Mouse (Mus musculus): Measurements from ENCODE around the gene Clasp2.
"Not testable (repeated sequence)": the region's sequence is repeated elsewhere in the genome, so short reads cannot be mapped to it uniquely, and the experiment has no call there.

Clasp2 gene

GRCm38 (mm10) chr9:113755888-113756719 lies 14.8 kb downstream of the Clasp2 start:
- no peak for DNase-seq

- DNase-seq, result no peak
These were observed 17.2 kb downstream of the Clasp2 start for GRCm38 (mm10) chr9:113758472-113758871.

GRCm38 (mm10) chr9:113759684-113760083 lies 18.4 kb downstream of the Clasp2 start:
- no peak for DNase-seq

- DNase-seq, result no peak
These were observed 21.1 kb downstream of the Clasp2 start for GRCm38 (mm10) chr9:113762389-113762788.

GRCm38 (mm10) chr9:113763123-113763522 lies 21.9 kb downstream of the Clasp2 start:
- no peak for DNase-seq

- no peak for DNase-seq
These were observed 29.4 kb downstream of the Clasp2 start for GRCm38 (mm10) chr9:113770640-113771039.

- no peak for DNase-seq
These were observed 39.6 kb downstream of the Clasp2 start for GRCm38 (mm10) chr9:113780863-113781262.

- no peak for DNase-seq
These were observed 41.2 kb downstream of the Clasp2 start for GRCm38 (mm10) chr9:113782362-113783005.

GRCm38 (mm10) chr9:113783674-113784073 lies 42.4 kb downstream of the Clasp2 start:
- DNase-seq, result no peak

- DNase-seq, result not testable (repeated sequence)
These were observed 48.0 kb downstream of the Clasp2 start for GRCm38 (mm10) chr9:113789283-113789682.

- peak; percentile 77 for DNase-seq
These were observed 51.6 kb downstream of the Clasp2 start for GRCm38 (mm10) chr9:113792651-113793512.

GRCm38 (mm10) chr9:113793513-113793905 lies 52.2 kb downstream of the Clasp2 start:
- DNase-seq, result no peak

- no peak for DNase-seq
These were observed 52.7 kb downstream of the Clasp2 start for GRCm38 (mm10) chr9:113793966-113794365.

- DNase-seq, result no peak
These were observed 55.9 kb downstream of the Clasp2 start for GRCm38 (mm10) chr9:113797206-113797605.

GRCm38 (mm10) chr9:113800671-113801070 lies 59.4 kb downstream of the Clasp2 start:
- no peak for DNase-seq

GRCm38 (mm10) chr9:113802734-113803133 lies 61.5 kb downstream of the Clasp2 start:
- no peak for DNase-seq

- no peak for DNase-seq
These were observed 62.5 kb downstream of the Clasp2 start for GRCm38 (mm10) chr9:113803751-113804150.

GRCm38 (mm10) chr9:113805359-113805758 lies 64.1 kb downstream of the Clasp2 start:
- no peak for DNase-seq

- DNase-seq, result no peak
These were observed 70.1 kb downstream of the Clasp2 start for GRCm38 (mm10) chr9:113811327-113811726.

GRCm38 (mm10) chr9:113811957-113812670 lies 70.8 kb downstream of the Clasp2 start:
- DNase-seq, result peak; percentile 11

- DNase-seq, result no peak
These were observed 71.4 kb downstream of the Clasp2 start for GRCm38 (mm10) chr9:113812671-113813001.

GRCm38 (mm10) chr9:113813086-113813485 lies 71.8 kb downstream of the Clasp2 start:
- no peak for DNase-seq

- DNase-seq, result no peak
These were observed 74.6 kb downstream of the Clasp2 start for GRCm38 (mm10) chr9:113815836-113816235.
